Mouse (Mus musculus): ENCODE measurements at regions not wholly inside any gene's neighbourhood (a gene's known extent, or its start where the extent isn't known, plus 50 kb on each side); places are given as distances from the start of the nearest gene placed in this dataset.

GRCm38 (mm10) chr3:130978986-130979642 is 131.2 kb upstream of the Lef1 start:
- DNase-seq (ENCODE audit: low spot score in 2 of 2): no peak

DNA sequence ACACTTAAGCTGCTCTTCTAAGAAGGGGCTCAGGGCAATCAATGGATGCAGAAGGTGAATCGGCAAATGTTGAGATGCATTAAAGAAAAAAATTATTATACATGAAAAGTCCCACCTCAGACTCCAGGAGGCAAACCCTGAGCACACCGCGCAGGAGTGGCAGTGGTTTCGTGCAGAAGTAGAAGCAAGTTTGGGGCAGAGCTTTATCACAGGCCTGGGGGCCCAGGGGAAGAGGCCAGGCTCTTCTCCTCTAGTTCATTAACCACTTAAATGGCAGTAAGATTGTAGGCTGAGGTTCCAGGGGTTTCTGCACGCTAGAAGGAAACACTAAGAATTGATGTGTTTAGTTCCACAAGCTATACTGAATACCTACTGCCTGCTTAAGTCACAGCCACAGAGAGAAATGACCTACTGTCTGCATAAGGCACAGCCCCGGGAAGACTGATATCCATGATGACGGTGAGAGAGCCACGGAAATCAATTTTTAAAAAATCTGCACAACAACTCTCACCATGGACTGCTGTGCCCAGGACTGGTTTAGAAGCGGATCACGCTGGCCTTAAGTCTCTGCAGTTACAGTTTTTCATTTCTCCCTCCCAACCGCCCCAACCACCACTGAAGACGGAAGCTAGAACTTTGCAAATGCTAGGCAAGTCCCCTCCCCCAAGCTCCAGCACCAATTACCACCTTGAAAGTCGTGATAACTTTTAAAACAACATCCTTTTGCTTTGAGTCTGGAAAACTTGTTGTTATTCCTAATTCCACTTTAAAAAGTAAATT is 132.2 kb upstream of the Lef1 start:
- DNase-seq (ENCODE audit: low spot score in 2 of 2): no peak

DNA sequence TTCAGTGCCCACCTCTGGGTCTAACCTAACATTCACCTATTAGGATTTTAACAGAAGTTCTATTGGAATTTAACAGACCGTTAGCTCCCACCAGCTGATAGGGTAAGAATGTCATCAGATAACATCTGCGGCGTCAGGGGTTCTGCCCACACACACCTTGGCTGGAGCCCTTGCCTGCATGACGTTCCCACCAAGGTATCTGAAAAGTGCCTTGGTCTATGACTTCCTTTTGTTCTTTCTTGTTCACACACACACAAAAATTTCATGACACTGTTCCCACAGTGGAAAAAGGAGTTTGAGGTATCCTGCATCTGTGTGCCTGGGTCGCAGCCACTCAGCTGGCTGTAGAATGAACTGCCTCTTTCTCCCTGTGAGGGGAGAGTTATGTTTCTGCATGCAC is 134.1 kb upstream of the Lef1 start:
- no peak for DNase-seq (ENCODE audit: low spot score in 2 of 2)

GRCm38 (mm10) chr3:130975291-130975690 is 135.0 kb upstream of the Lef1 start:
- no peak for DNase-seq (ENCODE audit: low spot score in 2 of 2)

DNA sequence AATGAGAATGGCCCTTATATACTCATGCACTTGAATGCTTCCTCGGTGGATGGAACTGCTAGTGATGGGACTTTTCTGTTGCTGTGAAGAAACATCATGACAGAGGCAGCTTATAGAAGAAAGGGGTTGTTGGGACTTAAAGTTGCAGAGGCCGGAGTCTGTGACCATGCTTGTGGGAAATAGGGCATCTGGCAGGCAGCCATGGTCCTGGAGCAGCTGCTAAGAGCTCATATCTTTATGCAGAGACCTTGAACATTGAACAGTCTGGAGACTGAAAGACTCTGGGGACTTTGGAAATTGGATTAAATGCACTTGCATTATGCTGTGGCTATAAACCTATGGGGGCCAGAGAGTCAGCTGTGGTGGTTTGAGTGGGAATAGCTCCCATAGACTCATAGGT is 138.1 kb upstream of the Lef1 start:
- DNase-seq (ENCODE audit: low spot score in 2 of 2): no peak

DNA sequence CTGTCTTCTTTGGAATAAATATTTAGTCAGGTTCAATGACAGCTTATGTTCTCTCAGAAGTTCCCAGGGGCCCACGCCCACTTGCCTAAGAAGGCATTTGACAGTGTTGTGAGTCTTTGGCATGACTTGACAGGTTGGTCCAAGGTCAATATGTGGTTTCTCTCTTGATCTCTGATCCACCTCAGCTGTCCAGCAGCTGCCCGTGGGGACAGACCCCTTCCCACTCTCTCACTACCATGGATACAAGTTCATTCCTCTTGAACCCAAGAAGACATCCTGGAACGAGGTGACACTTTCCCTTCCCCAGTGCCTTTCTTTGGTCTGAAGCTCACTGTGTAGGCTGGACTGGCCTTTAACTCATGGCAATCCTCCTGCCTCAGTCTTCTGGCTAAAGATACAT is 145.0 kb upstream of the Lef1 start:
- DNase-seq (ENCODE audit: low spot score in 2 of 2): no peak

- DNase-seq (ENCODE audit: low spot score in 2 of 2): no peak
Observed at GRCm38 (mm10) chr3:130964088-130964487, 146.2 kb upstream of the Lef1 start.

GRCm38 (mm10) chr3:130963625-130964024 is 146.6 kb upstream of the Lef1 start:
- no peak for DNase-seq (ENCODE audit: low spot score in 2 of 2)

GRCm38 (mm10) chr3:130962701-130963472 is 147.4 kb upstream of the Lef1 start:
- no peak for DNase-seq (ENCODE audit: low spot score in 2 of 2)

GRCm38 (mm10) chr3:130962151-130962633 is 148.1 kb upstream of the Lef1 start:
- no peak for DNase-seq (ENCODE audit: low spot score in 2 of 2)

- no peak for DNase-seq (ENCODE audit: low spot score in 2 of 2)
Observed at GRCm38 (mm10) chr3:130961704-130962103, 148.6 kb upstream of the Lef1 start.

DNA sequence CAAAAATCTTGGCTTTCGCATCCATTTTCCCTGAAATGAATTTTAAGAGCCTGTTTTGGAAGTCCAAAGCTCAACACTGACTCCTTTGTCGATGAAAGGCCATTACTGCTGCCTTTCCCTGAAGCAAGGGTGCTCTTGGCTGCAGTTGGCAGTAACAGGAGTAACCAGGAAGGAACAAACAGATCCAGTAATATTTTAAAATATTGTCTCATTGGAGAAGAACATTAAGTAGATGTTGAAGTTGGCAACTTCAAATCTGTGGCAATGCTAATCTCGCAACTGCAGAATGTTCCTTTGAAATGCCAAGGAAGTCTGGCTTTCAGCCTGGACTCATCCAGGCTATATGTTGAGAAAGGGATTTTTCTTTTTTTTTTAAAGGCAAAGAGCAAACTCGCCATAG is 154.3 kb upstream of the Lef1 start:
- DNase-seq (ENCODE audit: low spot score in 2 of 2): no peak

GRCm38 (mm10) chr3:130951381-130951780 is 158.9 kb upstream of the Lef1 start:
- no peak for DNase-seq (ENCODE audit: low spot score in 2 of 2)

GRCm38 (mm10) chr3:130950872-130951271 is 159.4 kb upstream of the Lef1 start:
- DNase-seq (ENCODE audit: low spot score in 2 of 2): no peak

DNA sequence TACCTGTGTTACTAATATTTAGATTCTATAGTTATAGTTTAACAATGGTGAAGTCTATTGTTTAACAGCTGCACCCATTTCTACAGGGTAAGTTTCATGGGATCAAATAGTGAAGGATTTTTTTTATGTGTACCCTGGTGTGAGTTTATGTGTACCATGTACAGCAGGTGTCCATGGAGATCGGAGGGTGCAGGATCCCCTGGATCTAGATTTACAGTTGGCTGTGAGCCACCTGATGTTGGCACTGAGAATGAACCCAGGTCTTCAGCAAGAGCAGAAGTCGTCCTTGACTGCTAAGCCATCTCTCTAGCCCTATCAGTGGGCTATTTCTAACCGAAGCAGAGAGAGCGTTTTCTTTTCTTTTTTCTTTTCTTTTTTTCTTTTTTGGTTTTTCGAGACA is 162.4 kb upstream of the Lef1 start:
- DNase-seq (ENCODE audit: low spot score in 2 of 2): no peak

GRCm38 (mm10) chr3:130947277-130947606 is 163.0 kb upstream of the Lef1 start:
- no peak for DNase-seq (ENCODE audit: low spot score in 2 of 2)

DNA sequence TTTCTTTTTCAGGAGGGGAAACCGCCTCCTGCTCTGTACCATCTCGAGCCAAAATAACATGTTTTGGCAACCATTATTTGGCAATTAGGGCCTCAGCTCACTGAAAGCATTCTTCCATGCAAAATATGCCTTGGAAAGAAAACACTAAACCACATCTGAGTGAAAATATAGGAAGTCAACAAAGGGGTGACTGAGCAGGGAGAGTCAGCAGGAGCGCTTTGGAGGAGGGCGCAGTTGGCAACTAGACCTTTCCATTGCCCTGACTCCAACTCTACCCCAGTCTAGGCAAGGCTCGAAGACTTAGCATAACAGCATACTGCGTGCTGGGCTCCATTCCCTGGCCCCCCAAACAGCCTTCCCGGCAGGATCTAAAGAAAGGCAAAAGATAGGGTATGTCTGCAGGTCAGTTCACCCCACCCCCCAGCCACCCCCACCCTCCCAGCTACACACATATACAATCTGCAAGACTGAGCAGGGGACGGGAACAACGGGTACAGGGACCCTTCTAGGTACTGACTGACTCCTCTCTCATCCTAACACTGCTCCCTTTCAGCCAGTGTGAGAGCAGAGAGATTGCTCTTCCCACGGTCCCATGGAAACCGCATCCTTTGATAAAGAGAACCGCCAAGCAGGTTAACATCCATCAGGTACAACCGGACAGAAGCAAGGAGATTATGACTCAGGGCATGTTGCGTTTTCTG is 163.5 kb upstream of the Lef1 start:
- DNase-seq (ENCODE audit: low spot score in 2 of 2): no peak

DNA sequence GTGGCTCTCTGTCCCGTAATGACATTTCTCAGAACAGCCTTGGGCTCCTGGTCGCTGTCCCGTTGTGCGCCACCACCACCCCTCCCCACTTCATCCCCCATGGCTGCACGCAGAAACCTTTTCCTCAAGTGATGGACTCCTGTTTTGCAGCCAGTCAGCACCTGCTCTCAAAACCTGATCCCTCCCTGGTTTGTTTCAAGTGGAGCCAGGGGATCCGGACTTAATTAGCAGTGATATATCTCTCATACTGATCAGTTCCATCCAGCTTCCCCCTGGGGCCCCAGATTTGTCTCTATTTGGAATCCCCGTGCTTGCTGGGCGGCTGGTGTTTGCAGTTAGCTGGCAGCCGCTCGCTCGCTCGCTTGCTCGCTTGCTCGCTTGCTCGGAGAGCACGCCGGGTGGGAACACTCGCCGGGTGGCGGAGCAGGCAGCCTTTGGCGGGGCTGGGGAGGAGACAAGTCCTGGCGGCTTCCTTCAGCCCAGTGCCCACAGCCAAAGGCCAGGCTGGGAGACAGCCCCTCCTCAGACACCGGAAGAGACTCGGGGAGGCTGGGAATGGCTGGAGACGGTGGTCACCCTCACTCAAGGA is 164.3 kb upstream of the Lef1 start:
- DNase-seq (ENCODE audit: low spot score in 2 of 2): peak; percentile 4 to 15

- no peak for DNase-seq (ENCODE audit: low spot score in 2 of 2)
Observed at GRCm38 (mm10) chr3:130945396-130945795, 164.9 kb upstream of the Lef1 start.

- no peak for DNase-seq (ENCODE audit: low spot score in 2 of 2)
Observed at GRCm38 (mm10) chr3:130944241-130944640, 166.0 kb upstream of the Lef1 start.

GRCm38 (mm10) chr3:130942947-130943630 is 167.2 kb upstream of the Lef1 start:
- DNase-seq (ENCODE audit: low spot score in 2 of 2): no peak

Data from urinary bladder, adult 18-20 months (tissue).